Mouse (Mus musculus) lung, adult 2 months (tissue): ENCODE data around the gene Pld4. TPM values are rescaled to one million over a fixed set of nuclear protein-coding genes. Genes with fewer than 3 reads are reported as not detected.

Source experiments
- DNase-seq: peaks from one replicate; pipeline ENCODE4 v3.0.0; 2022
- H3K4me1 ChIP-seq: fragments of 200-500 bp; 2 replicates; pipeline ENCODE4 v1.6.1; 2011; ENCODE audit warnings: low read length; ENCODE audit not compliant: control insufficient read depth, insufficient read depth
- H3K4me3 ChIP-seq: fragments of 200-500 bp; replicated peaks from 2 replicates; pipeline ENCODE3; 2011; ENCODE audit warnings: low read depth, mild to moderate bottlenecking, control low read depth, low read length; ENCODE audit errors: extremely low read depth
- CTCF ChIP-seq: fragments of 200-500 bp; IDR thresholded peaks from 2 replicates; pipeline ENCODE4 v1.5.1; 2011; ENCODE audit warnings: mild to moderate bottlenecking, low read length, control low read depth; ENCODE audit not compliant: insufficient read depth
- POLR2A ChIP-seq: fragments of 200-500 bp; IDR thresholded peaks from 2 replicates; pipeline ENCODE4 v1.6.1; 2011; ENCODE audit warnings: low read depth, mild to moderate bottlenecking, control low read depth, low read length, borderline replicate concordance; ENCODE audit errors: extremely low read depth
- WGBS: fragments of 180-500 bp; shearing (Covaris S2); methylation state at CpG from one replicate; pipeline ENCODE4 v1.1.7; 2018; 5-methylcytosine and 5-hydroxymethylcytosine counted together
- polyA plus RNA-seq: library from polyadenylated mRNA; depleted of rRNA; stranded (reverse); fragments of >200 nt; gene quantifications from 2 replicates; pipeline ENCODE4 v1.2.3, GENCODE M21; 2012

Pld4 gene
- polyA plus RNA-seq, 1 experiment: 90.1 TPM

DNA sequence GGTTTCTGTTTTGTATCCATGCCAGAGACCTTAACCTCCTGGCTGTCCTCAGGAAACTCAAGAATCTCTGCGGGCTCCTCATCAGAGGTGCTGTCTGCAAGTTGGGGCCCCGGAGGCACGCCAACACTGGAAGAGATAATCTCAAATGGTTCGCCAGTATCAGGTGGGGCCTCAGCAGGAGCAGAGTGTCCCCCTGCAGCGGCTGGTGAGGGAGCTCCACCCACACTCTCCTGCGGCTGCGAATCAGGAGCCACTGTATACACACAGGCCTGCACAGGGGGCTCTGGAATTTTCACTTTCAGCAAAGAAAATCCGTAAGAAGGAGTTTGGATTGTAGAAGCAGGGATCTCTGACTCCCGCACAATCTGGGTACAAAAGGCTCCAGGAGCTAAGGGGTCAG is 12.9 kb downstream of the Pld4 start:
- no peak overlapping the region for H3K4me3 ChIP-seq
- H3K4me1 ChIP-seq: no peaks in the 10 kb centered on the region
- TF ChIP-seq CTCF: no peak
- no peak for TF ChIP-seq POLR2A
- DNase-seq: no peak
- 49% methylated on average over 9 of the region's 9 CpGs for WGBS

GRCm38 (mm10) chr12:112774026-112774425 is 13.6 kb downstream of the Pld4 start:
- Histone ChIP-seq H3K4me3 (no peak overlapping the region), H3K4me1 (no peaks in the 10 kb centered on the region)
- WGBS: 74% methylated on average over 6 of the region's 6 CpGs
- no peak for DNase-seq
- no peak for TF ChIP-seq POLR2A
- no peak for TF ChIP-seq CTCF

DNA sequence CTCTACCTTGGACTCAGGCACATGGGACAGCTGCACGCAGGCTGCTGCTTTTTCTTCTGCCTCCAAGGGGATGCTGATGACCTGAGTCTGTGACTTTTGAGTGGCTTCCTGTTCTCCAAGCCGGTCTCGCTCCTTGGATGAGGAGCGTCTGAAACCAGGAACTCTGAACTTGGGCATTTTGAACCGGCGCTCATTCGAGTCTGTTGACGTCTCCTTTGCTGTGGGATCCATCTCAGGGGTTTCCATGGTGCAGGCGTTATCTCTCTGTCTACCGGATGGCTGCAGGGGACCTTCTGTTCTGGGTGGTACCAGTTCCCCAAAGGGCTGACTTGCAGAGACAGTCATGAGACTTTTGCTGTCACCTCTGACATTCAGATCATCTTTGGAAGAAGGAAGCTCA is 14.0 kb downstream of the Pld4 start:
- no peak for TF ChIP-seq CTCF
- no peak for TF ChIP-seq POLR2A
- 91% methylated on average over 10 of the region's 10 CpGs for whole genome bisulfite sequencing
- DNase-seq: no peak
- Histone ChIP-seq H3K4me1 (no peaks in the 10 kb centered on the region), H3K4me3 (no peak overlapping the region)

- Histone ChIP-seq H3K4me3 (no peak overlapping the region), H3K4me1 (peaks cover 2% of the 10 kb centered on the region; the same call in 1 of the 2 replicates)
- DNase-seq: no peak
- WGBS: 60% methylated on average over 8 of the region's 8 CpGs
- TF ChIP-seq POLR2A (no peak), CTCF (no peak)
Measured at GRCm38 (mm10) chr12:112791026-112791425, 30.6 kb downstream of the Pld4 start.

DNA sequence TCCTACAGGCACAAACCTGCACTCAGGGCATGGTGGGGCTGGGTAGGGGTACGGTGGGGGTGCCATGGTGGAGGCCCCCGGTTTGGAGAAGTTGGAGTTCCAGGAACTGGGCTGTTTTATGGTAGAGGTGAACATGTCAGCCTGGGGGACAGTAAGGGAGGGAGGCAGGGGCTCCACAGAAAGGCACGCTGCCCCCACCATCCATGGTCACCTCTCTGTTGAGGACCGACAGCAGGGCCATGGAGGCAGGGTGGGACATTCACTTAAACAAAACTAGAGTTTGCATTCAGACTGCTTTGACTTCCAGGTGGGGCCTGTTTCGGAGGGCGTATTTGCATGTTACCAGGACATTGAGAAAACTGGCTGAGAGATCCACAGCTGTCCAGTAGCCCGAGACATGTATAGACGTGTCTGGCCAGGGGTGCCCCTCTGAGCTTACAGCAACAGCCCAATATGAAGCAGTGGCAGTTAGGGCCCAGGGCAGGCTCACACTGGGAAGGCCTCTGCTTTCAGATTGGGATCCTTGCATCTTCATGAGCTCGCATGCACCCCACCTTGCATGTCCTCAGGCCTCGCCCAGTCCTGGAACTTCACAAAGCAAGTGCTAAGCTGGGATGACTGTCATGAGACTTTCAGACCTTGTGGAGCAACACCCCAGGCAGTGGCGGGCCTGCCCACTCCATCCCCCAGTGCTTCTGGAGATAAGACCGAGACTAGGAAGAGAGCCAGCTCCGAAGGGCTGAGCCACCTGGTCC is 33.3 kb downstream of the Pld4 start:
- TF ChIP-seq CTCF (no peak), POLR2A (no peak)
- 61% methylated on average over 13 of the region's 13 CpGs for WGBS
- peak; percentile 55 for DNase-seq
- H3K4me1 ChIP-seq: peaks cover 13% of the 10 kb centered on the region; the same call in 1 of the 2 replicates
- no peak overlapping the region for H3K4me3 ChIP-seq

DNA sequence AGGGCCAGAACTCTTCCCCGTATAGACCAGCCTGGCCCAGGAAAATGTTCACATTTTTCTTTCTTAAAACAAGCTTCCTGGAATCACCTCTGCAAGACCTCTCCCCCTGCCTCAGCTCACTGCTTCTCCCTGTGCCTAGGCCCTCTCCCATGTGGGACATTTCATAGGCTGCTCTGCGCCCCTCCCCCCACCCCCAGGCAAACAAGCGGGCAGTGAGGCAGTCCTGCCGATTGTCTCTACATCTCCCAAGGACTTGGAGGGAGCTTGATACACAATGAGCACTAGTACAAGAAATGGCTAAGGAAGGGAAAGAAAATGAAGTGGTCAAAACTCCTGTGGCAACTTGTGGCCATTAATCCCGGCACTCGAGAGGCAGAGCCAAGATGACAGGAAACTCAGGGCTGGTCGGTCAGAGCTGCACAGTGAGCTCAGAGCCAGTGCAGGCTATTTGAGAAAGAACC is 33.9 kb downstream of the Pld4 start:
- TF ChIP-seq CTCF: no peak
- no peak for TF ChIP-seq POLR2A
- DNase-seq: no peak
- 26% methylated on average over 7 of the region's 7 CpGs for WGBS
- peaks cover 14% of the 10 kb centered on the region; the same call in 1 of the 2 replicates for H3K4me1 ChIP-seq
- H3K4me3 ChIP-seq: peak overlapping the region; percentile 19

DNA sequence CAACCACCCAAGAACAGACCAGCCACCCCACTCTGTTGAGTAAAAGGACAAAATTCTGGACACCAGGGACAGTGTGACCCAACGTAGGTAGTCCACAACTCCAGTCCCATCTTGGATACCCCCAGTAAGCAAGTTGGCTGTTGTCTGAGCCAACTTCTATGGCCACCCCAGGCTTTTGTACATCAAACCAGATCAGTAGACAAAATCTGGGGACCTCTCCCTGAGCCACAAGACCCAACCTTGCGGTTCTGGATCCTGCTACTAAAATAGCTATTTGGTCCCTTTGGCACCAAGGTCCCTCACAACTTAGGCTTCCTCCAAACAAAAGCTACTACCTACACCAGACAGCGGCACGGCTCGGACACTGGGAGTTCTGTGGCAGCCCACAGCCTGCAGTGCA is 34.5 kb downstream of the Pld4 start:
- no peak for DNase-seq
- Histone ChIP-seq H3K4me1 (peaks cover 14% of the 10 kb centered on the region; the same call in 1 of the 2 replicates), H3K4me3 (peak overlapping the region; percentile 19)
- 87% methylated on average over 5 of the region's 5 CpGs for WGBS
- TF ChIP-seq CTCF: no peak
- TF ChIP-seq POLR2A: no peak

GRCm38 (mm10) chr12:112795466-112796104 is 35.1 kb downstream of the Pld4 start:
- 22% methylated on average over 18 of the region's 18 CpGs for WGBS

GRCm38 (mm10) chr12:112796551-112797510 is 36.4 kb downstream of the Pld4 start:
- WGBS: 47% methylated on average over 17 of the region's 17 CpGs
- peaks cover 14% of the 10 kb centered on the region; the same call in 1 of the 2 replicates for H3K4me1 ChIP-seq
- TF ChIP-seq CTCF (no peak), POLR2A (no peak)
- H3K4me3 ChIP-seq: no peak overlapping the region
- DNase-seq: no peak

More at GRCm38 (mm10) chr12:112795466-112796104, 35.1 kb downstream of the Pld4 start:
- Histone ChIP-seq H3K4me3 (peak overlapping the region; percentile 19), H3K4me1 (peaks cover 14% of the 10 kb centered on the region; the same call in 1 of the 2 replicates)
- no peak for DNase-seq
- no peak for TF ChIP-seq POLR2A
- no peak for TF ChIP-seq CTCF
